Mouse (Mus musculus) cerebellum, postnatal 10 days (tissue): ENCODE data around the gene Gm45716.

Experiments
- DNase-seq, 2 experiments: peaks; one replicate each; pipeline ENCODE4 v3.0.0; 2021; ENCODE audit warnings: mixed read lengths in 2 of 2

Gene Gm45716

DNA sequence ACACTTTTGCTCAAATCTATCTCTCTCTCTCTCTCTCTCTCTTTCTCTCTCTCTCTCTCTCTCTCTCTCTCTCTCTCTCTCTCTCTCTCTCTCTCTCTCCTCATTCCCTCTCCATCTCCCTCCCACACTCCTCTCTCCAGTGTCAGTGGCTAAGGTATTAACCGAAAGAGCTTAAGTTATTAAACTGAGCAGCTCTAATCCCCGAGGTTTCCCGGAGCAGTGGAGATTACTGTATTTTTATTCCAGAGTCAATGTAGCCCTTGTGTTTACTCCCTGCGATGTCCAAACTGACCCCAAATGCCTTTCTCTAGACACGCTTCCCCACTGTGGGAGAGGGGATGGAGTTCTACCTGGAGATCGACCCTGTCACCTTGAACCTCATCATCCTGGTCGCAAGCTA, at the start of gene Gm45716:
TSS of gene Gm45716 (plus strand) at position 243 of the 400 bp plus-strand sequence.
- no peak for DNase-seq

DNA sequence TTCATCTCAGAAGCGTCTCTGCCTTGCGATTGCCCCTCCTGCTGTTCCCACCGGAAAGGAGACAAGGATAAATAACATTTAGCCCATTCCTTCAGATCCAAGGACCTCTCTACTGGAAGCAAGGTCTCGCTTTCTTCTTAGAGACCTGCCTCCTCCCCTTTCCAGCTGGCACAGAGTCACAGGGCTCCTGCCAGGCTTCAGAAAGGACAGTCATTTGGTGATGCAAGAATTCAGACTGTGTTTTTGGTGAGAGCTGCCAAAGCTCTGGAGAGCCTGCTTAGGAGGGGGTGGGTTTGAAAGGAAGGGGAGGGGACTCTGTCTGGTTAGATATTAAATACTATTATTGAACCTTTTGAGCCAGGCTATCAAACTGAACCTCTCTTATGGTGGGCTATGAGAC, 45.1 kb upstream of the Gm45716 start:
- DNase-seq: peak; percentile 66 to 78

DNA sequence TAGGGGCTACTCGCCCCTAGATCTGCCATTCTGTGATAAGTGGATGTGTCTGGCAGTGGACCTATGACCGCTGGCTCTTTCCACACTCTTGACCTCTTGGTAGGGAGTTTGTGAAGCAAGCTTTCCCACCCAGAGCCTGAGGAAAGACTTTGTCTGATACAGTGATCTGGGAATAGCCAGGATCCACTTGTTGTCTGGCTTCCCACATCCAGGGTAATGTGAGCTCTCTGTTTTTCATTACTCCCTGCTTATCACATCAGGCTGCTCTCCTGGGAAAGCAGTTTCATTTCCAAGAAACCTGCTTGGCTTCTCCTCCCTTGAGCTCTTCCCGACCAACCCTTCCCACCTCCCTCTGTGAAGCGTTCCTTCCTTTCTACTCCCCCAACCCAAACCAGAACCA, 44.5 kb upstream of the Gm45716 start:
- no peak for DNase-seq

GRCm38 (mm10) chr11:90146086-90146860, 41.2 kb upstream of the Gm45716 start:
- no peak for DNase-seq

- DNase-seq: no peak
These were observed 32.4 kb upstream of the Gm45716 start for GRCm38 (mm10) chr11:90155066-90155465.

DNA sequence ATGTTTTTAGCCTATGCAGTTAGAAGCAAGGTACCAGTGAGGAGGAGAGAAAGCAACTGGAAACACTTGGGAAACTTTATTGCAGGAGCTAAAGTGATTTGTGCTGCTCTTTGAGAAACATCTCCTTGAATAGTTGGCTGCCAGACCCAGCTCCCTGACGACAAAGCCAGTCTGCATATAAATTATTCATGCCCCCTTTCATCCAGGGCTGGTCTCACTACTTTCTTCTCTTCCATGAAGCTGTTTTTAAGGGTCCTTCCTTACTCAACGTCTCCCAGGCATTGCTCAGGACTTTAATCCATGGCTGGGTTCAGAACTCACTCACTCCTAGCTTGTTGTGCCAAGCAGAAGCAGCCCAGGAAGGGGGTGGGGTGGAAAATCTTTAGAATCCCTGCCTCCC, 32.0 kb upstream of the Gm45716 start:
- DNase-seq: no peak

- DNase-seq: peak; percentile 49 to 58
These were observed 19.7 kb upstream of the Gm45716 start for GRCm38 (mm10) chr11:90167771-90168170.

- DNase-seq: peak in 1 of 2 experiments; percentile 13
These were observed 19.0 kb upstream of the Gm45716 start for GRCm38 (mm10) chr11:90168338-90169065.

DNA sequence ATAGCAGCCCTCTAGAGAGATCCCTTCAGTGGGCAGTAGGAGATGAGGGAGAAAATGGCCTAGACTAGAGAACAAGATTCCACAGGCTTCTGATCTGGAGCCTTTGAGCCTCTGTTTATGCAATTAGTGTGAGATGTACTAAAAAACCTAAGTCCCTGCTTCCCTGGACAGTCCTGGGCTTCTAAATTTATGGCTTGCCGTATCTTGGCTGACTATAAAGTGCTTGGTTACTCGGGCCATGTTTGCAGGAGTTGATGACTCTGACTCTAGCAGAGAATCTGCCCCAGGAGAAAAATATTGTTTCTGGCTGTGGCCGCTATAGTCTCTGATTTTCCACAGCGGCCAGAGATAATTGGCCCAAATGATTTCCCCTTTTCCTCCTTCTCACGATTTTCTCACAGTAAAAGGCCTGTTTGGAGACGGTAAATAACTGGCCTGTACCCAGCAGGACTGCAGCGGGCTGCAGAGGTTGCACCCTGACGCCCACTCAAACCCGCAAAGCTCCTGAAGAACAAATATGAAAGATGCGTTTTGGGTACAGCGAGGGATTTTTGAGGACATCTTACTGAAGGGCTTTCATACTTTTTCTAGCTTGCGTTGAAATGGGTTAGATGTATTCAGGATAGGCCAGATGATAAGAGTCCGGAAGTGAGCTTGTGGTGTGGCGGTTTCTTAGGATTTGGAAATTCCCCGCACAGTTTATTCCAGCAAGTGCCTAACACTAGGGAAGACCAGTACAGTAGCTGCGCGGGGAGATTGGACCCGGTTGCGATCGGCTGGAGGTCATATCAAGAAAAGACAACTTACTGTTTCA, 18.1 kb upstream of the Gm45716 start:
- DNase-seq: no peak

DNA sequence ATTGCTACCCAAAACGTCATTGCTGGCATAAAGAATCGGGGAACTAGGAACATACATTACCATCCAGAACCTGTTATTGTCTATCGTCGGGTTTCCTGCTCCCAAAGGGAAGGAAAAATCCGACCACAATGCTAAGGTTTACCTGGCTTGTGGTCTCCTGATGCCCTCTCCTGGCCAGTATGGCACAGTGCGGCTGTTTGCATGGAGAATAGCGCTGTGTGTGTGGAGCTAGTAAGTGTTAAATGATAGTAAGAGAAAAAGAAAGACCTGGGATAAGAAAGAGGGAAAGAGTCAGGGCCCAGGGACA, 17.5 kb upstream of the Gm45716 start:
- DNase-seq: peak; percentile 75 to 82

DNA sequence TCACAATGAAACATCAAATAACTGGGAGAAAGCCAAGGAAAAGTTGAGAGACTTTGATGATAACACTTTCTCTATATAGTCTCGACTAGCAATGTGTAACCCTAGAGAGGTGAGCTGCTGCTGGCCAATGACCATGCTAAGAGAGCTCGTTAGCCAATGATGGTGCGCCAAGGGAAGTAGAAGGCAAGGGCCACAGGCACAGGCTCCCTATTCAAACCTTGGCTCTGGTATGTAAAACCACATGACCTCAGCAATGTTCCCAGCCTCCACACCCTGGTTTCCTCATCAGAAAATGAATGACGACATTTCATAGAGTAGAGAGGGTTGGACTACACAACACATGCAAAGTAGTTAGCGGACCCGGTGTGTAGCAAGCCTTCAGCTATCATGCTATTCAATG, 15.2 kb upstream of the Gm45716 start:
- no peak for DNase-seq

DNA sequence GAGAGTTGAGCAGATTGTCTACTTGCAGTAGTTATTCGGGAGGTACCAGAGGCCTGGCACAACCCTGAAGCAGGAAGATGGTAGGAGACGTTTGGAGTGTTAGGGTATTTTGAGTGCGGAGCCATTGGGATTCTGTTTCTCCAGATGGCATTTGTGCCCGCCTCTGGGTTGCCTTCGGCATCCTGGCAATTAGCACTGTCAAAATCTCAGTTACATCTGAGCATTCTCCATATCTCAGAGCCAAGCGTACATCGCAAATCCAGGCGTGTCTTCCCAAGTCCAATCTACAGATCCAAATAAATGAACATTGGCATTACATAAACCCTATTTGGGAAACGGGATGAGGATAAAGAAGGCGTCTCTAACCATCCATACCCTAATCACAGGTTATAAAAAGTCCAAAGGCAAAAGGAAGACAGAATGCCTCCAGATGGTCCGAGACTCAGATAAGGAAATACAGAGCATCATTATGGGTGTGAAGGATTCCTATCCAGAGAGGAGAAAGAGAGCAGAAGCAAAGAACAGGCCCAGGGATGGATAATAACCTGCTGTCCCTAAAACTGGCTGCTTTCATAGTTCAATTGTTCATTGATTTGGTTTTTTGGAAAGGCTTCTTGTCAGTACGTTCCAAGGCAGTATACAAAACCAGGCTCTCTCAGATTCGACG, 11.7 kb upstream of the Gm45716 start:
- no peak for DNase-seq

GRCm38 (mm10) chr11:90177389-90177788, 10.1 kb upstream of the Gm45716 start:
- DNase-seq: no peak

DNA sequence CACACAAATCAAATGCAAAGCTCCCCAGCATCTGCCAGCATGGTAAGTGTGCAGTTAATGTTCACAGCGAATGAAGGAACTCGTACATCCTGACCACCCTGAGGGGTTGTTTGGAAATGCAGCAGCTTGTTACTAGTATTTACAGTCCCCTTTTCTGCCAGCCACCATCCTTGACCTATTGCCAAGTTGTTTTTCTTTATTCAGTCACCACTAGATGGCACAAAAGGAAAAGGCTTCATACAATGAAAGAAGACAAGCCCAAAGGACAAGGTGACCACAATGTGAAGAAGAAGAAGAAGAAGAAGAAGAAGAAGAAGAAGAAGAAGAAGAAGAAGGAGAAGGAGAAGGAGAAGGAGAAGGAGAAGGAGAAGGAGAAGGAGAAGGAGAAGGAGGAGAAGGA, 4.1 kb upstream of the Gm45716 start:
- peak; percentile 55 to 82 for DNase-seq

DNA sequence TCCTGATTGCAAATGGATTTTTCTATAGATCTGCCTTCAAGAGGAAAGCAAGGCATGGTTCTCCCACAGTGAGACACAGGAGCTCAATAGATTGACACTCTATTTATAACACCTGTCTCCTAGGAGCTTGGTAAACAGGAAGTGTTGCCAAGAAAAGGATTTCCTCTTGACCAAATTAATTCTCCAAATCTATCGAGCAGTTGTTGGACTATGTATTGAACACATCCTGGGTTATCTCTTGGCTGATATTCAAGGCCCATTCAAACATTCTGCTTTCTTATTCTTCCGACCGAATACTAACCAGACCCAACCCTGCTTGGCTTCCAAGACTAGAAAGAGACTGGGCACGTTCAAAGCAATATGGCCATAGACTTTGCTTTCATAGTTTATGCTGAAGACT, 2.7 kb upstream of the Gm45716 start:
- no peak for DNase-seq

DNA sequence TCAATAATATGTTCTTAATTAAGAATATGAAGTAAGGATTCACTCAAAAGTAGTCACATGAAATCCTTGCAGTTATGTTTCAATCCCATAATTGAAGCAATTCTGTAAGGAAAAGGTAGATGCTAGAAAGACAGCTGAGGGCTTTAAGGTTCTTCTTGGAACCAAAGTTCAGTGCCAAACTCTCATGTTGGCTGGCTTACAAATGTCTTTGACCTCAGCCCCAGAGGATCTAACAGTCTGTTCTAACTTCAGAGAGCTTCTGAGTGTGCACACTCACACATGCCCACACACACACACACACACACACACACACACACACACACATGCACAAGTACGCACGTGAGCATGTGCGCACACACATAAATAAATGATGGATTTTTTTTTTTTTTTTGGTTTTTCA, 2.7 kb downstream of the Gm45716 start:
- DNase-seq: no peak

GRCm38 (mm10) chr11:90194946-90195345, 7.5 kb downstream of the Gm45716 start:
- peak; percentile 87 to 88 for DNase-seq

GRCm38 (mm10) chr11:90195756-90196520, 8.5 kb downstream of the Gm45716 start:
- DNase-seq: peak; percentile 70 to 74

GRCm38 (mm10) chr11:90196521-90197215, 9.2 kb downstream of the Gm45716 start:
- peak in 1 of 2 experiments; percentile 13 for DNase-seq

DNA sequence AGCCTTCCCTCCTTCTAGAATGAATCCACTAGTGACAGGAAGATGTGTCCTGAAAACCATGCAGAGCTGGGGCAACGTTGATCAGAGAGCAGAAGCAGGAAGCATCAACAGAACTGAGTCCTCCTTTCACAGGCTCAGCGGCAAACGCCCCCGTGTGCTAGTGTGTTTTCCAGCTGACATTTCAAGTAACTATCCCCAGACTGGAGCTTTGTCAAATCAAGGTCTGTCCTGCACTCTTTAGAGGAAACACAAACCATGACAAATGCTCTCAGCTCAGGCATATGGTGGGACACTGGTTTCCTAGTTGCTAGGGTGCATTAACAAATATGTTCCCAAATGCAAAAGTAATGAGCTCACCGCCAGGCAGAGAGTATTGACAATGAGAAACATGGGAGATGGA, 10.6 kb downstream of the Gm45716 start:
- DNase-seq: no peak

GRCm38 (mm10) chr11:90200826-90201225, 13.3 kb downstream of the Gm45716 start:
- DNase-seq: no peak

GRCm38 (mm10) chr11:90214246-90214645, 26.8 kb downstream of the Gm45716 start:
- no peak for DNase-seq
